9 mouse cellular contexts compared by ENCODE assay signal in the genomic region with DNA sequence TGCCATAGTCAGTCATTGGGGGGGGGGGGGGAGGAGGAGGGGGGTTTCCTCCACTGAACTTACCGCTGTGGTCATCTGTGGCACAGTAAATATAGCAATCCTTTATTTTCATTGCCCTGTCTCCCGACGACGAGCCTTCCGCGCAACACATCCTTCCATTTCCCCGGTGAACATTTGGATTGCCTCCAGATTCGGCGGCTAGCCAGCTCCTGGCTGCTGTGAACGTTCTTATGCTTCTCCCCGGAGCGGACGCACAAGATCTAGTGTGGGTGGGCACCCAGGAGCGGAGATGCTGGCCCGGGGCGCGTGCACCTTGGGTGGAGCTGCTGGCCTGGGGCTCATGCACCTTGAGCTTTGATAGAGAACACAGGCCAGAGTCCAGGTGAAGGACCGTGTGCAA. TPM values are rescaled to one million over a fixed set of nuclear protein-coding genes. Genes with fewer than 3 reads are reported as not detected.
DNase-seq lines count a peak whose midpoint lies in the region.
"Had no signal": no experiment of that assay in that cellular context is flagged by ENCODE, and none has a peak within 500 bp of the region (broad histone marks: within the 10 kb centered on the region; RNA-seq: fewer than 3 reads in every experiment).

No protein-coding gene starts in this region.

- peak; percentile 58 to 72 for DNase-seq in cerebellum, postnatal 14 days
- no peak for DNase-seq in cerebellum, adult 8-10 months
- DNase-seq in heart, postnatal 10 days: peak; percentile 69 to 70
- no peak for DNase-seq in heart, postnatal 25 days (ENCODE audit: low spot score)
- DNase-seq in ovary, postnatal 10 days (ENCODE audit: low spot score): peak; percentile 28
- no peak for DNase-seq in ovary, adult 18-20 months (ENCODE audit: low spot score)
- peak; percentile 50 for DNase-seq in lung, postnatal 36 days
- no peak for DNase-seq in spleen, postnatal 14 days (ENCODE audit: low spot score in 2 of 2)
- DNase-seq: thymus, postnatal 36 days had no signal

- intact Hi-C loops in heart, postnatal 10 days (cut with DNase I): no loop called here
- intact Hi-C loops in heart, postnatal 25 days (cut with DNase I): no loop called here

RNA-seq across cellular contexts. Expression of gene Togaram2, which starts 1.8 kb away (rescaled TPM):
- total RNA-seq in heart, postnatal 10 days (2021): 1 to 10 TPM; 1.7 to 2.0 TPM
- total RNA-seq in heart, postnatal 25 days (2021): 1 to 10 TPM; 4.1 to 5.2 TPM

RNA-seq across cellular contexts. Expression of gene Wdr43, which starts 59.2 kb away (rescaled TPM):
- total RNA-seq in heart, postnatal 10 days (2021): 10 to 100 TPM; 25.5 to 27.7 TPM
- total RNA-seq in heart, postnatal 25 days (2021): 10 to 100 TPM; 18.4 to 19.0 TPM

Comparison
In these comparisons a context has a peak if more than half of its experiments do, and no peak if none do; other contexts are left out.
1. DNase-seq: peak in cerebellum, postnatal 14 days (2 of 2), heart, postnatal 10 days (2 of 2), ovary, postnatal 10 days (single experiment) and lung, postnatal 36 days (single experiment); none in cerebellum, adult 8-10 months (single experiment), heart, postnatal 25 days (single experiment), ovary, adult 18-20 months (single experiment) and spleen, postnatal 14 days (0 of 2).